Mouse (Mus musculus): Measurements from ENCODE around the gene 1700028J19Rik. TPM values are rescaled to one million over a fixed set of nuclear protein-coding genes. Genes with fewer than 3 reads are reported as not detected.

Gene 1700028J19Rik
- 1.9 and 3.0 TPM in 2 replicates for total RNA-seq (2023)

DNA sequence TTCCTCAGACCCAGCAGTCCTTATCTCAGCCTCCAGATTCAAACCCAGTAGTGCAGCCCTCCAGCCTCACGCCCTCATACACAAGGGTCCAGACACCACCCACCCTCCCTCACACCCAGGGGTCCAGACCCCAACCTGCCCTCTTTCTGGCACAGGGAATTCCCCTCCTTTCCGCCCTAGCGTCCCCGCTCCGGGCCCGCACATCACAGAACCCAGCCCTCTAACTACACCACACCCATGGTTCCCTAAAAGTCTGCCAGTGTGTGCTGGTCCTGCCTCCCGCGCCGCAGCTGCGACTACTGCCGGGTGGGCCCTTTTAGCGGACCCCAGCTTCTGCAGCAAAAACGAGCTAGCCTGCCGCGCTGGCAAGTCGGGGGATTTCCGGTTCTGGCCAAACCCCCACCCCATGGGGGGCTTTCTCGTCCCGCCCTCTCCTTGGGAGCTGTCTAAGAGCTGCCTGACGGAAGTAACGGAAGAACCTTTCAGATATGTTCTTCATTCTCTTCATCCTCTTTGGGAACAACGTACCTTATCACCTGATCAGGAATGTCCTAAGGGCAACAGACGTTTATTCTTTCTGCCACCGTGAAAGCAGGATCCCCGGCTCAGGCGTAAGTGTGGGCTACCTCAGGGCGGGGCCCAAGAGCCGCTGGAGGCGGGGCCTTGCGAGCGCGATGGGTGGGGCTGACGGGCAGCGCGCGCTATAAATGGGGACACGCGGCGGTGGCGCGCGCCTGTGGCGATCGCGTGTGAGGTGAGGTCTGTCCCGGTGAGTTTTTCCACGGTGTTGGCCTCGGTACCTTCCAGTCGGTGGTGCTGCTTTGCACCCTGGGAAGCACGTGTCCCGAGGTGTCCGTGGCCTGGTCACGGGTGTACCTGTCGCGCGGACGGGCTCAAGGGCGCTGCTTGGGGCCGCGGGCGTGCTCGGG is at the start of gene 1700028J19Rik, which contains the start of gene 2410002F23Rik:
TSS of gene 1700028J19Rik (minus strand) at position 641 of the 929 bp plus-strand sequence.
TSS of gene 2410002F23Rik (plus strand) at position 668 of the 929 bp plus-strand sequence.

DNA sequence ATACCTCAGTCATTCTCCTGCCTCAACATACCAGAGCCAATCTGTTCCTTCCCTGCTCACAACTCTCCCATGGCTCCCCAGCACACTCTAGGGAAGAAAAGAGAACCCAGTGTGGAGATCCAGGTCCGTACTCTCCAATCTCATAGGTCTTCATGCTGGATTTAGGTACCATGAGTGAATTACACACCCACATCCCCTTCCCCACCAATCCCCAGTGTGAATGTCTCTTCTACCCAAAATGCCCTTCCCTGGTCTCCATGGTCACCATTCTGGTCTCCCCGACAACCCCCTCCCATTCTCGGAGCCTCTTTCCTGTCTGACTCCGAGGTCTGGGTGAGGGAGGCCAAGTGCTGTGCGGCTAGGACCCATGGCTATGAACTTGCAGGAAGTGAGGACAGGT is 14.7 kb upstream of the 1700028J19Rik start, which contains the start of gene Gm15517:
TSS of gene Gm15517 (plus strand) at position 301 of the 400 bp plus-strand sequence.

DNA sequence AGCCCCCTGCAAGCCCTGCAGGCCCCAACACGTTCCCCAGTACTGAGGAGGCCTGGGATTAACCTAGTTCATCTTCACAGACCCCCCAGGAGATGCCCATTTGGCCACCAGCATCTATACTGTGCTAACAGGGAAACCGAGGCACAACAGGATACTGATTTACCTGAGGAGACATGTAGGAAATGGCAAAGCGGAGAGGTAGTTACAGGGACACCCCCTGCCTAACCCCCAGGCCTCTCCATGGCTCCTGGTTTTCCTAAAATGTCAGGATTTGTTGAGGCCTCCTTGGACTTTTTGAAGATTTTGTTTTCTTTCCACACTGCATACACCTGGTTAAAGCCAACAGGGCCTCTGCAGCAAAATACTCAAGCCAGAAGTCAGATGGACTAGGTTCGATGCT is 10.8 kb upstream of the 1700028J19Rik start, which contains the start of gene Acp4:
TSS of gene Acp4 (minus strand) at position 101 of the 400 bp plus-strand sequence.

DNA sequence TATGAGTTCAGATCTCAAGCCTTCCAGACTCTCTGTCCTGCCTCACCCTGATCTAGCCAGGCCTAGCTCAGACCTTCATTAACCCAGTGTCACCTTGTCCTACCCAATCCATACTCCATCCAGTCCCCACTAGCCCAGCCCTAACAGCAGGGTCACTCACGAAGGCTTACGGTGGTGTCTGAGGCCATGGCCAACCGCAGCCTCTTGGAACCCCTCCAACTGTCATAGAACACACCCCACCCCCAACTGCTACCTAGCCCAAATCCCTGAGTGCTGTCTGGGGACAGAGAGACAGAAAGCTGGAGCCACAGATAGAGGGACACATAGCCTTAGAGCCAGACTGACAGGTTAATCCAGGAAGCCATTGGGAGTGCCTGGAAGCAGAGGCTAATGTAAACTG is 10.6 kb downstream of the 1700028J19Rik start, which contains the start of gene Gm36864:
TSS of gene Gm36864 (plus strand) at position 269 of the 400 bp plus-strand sequence.

DNA sequence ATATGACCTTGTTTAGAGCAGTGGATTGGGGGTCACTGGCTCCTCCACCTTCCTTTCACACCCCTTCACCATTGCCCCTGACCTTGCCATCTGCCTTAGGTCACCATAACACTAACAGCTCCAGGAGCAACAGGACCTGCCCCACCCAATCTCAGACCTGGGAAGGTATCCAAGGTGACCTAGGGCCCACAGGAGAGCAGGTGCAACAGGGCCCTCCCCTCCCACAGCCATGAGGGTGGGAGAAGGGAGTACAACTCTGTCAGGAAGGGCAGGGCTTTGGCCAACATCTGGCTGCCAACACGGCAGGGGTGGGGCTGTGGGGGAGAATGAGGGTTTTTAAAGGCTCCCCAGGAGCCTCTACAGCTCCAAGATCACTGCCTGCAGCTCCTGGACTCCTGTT is 21.4 kb downstream of the 1700028J19Rik start, which contains the start of gene Klk1:
TSS of gene Klk1 (plus strand) at position 285 of the 400 bp plus-strand sequence.

DNA sequence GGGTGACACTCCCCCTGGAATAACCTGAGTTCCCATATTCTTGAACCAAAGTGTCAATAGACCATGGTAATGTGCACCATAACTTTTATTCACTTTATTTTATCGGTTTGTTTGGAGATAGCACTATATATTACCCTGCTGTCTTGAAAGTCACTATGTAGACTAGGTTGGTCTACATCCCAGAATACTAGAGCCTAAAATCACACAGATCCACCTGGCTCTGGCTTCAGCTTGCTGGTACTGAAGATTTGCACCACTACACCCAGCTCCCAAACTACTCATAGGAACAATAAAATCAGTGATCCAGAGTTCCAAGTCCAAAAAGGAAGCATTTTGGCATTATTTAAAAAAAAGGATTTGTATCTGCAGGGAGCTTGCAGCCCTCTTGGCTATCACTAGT is 30.9 kb downstream of the 1700028J19Rik start, which contains the start of gene Klk1b5:
TSS of gene Klk1b5 (plus strand) at position 301 of the 400 bp plus-strand sequence.

DNA sequence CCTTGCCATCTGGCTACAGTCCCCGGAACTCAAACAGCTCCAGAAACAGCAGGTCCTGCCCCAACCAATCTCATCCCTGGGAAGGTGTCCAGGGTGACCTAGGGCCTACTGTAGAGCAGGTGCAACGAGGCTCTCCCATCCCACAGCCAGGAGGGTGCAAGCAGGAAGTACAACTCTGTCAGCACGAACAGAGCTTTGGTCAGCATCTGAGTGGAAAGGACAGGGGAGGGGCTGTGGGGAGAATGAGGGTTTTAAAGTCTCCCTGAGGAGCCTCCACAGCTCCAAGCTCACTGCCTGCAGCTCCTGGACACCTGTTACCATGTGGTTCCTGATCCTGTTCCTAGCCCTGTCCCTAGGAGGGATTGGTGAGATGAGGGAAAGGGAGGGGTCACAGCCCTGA is 39.4 kb downstream of the 1700028J19Rik start, which contains the start of gene Klk1b4:
TSS of gene Klk1b4 (plus strand) at position 301 of the 400 bp plus-strand sequence.

DNA sequence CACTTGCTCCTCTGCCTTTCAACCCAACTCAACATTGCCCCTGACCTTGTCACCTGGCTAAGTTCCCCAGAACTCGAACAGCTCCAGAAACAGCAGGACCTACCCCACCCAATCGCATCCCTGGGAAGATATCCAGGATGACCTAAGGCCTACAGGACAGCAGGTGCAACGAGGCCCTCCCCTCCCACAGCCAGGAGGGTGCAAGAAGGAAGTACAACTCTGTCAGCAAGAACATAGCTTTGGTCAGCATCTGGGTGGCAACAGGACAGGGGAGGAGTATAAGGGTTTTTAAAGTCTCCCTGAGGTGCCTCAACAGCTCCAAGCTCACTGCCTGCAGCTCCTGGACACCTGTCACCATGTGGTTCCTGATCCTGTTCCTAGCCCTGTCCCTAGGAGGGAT is 48.6 kb downstream of the 1700028J19Rik start, which contains the start of gene Klk1b3:
TSS of gene Klk1b3 (plus strand) at position 301 of the 400 bp plus-strand sequence.

DNA sequence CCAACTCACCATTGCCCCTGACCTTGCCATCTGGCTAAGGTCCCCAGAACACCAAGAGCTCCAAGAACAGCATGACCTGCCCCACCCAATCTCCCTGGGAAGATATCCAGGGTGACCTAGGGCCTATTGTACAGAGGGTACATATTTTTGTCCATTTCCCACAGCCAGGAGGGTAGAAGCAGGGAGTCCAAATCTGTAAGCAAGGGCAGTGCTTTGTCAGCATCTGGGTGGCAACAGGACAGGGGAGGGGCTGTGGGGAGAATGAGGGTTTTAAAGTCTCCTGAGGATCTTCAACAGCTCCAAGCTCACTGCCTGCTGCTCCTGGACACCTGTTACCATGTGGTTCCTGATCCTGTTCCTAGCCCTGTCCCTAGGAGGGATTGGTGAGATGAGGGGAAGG is 58.6 kb downstream of the 1700028J19Rik start, which contains the start of gene Klk1b24:
TSS of gene Klk1b24 (plus strand) at position 301 of the 400 bp plus-strand sequence.

Other genes starting within 250 kb of the 1700028J19Rik start
- not detected in 2 replicates for gene Klk1b26, start 234.5 kb downstream of the 1700028J19Rik start, total RNA-seq (2023)
- not detected in 2 replicates for gene Klk1b27, start 194.4 kb downstream of the 1700028J19Rik start, total RNA-seq (2023)
- gene Klk1b21, start 144.4 kb downstream of the 1700028J19Rik start, total RNA-seq (2023) = not detected in 2 replicates
- gene Klk1b22, start 134.0 kb downstream of the 1700028J19Rik start, total RNA-seq (2023) = not detected in 2 replicates
- not detected in 2 replicates for gene Klk1b16, start 109.9 kb downstream of the 1700028J19Rik start, total RNA-seq (2023)
- gene Klk1b24, start 58.5 kb downstream of the 1700028J19Rik start, total RNA-seq (2023) = not detected in 2 replicates
- gene Klk1b3, start 48.5 kb downstream of the 1700028J19Rik start, total RNA-seq (2023) = not detected in 2 replicates
- not detected in 2 replicates for gene Klk1b4, start 39.3 kb downstream of the 1700028J19Rik start, total RNA-seq (2023)
- not detected in 2 replicates for gene Klk1b5, start 30.8 kb downstream of the 1700028J19Rik start, total RNA-seq (2023)
- gene Klk1, start 21.3 kb downstream of the 1700028J19Rik start, total RNA-seq (2023) = not detected in 2 replicates
- gene Gm36864, start 10.5 kb downstream of the 1700028J19Rik start, total RNA-seq (2023) = not detected in 2 replicates
- gene 2410002F23Rik, start within 50 bp of the 1700028J19Rik start, total RNA-seq (2023) = 19.9 and 27.3 TPM in 2 replicates
- gene Acp4, start 10.7 kb upstream of the 1700028J19Rik start, total RNA-seq (2023) = not detected in 2 replicates
- gene Gm15517, start 14.8 kb upstream of the 1700028J19Rik start, total RNA-seq (2023) = not detected in 2 replicates
- 0.29 and 0.51 TPM in 2 replicates for gene Clec11a, start 60.2 kb upstream of the 1700028J19Rik start, total RNA-seq (2023)
- 0.32 and 0.34 TPM in 2 replicates for gene Shank1, start 63.6 kb upstream of the 1700028J19Rik start, total RNA-seq (2023)
- gene Syt3, start 137.4 kb upstream of the 1700028J19Rik start, total RNA-seq (2023) = 0.41 TPM in 1 of 2 replicates, not detected in the other
- gene 1700008O03Rik, start 139.1 kb upstream of the 1700028J19Rik start, total RNA-seq (2023) = not detected in 2 replicates
- gene Lrrc4b, start 182.3 kb upstream of the 1700028J19Rik start, total RNA-seq (2023) = not detected in 2 replicates
- not detected in 2 replicates for gene Aspdh, start 218.7 kb upstream of the 1700028J19Rik start, total RNA-seq (2023)
- gene Josd2, start 221.3 kb upstream of the 1700028J19Rik start, total RNA-seq (2023) = 14.6 and 17.8 TPM in 2 replicates
- gene Emc10, start 249.8 kb upstream of the 1700028J19Rik start, total RNA-seq (2023) = 23.0 and 29.1 TPM in 2 replicates
- gene Fam71e1, start 249.9 kb upstream of the 1700028J19Rik start, total RNA-seq (2023) = 1.5 and 3.9 TPM in 2 replicates